Mouse (Mus musculus): ENCODE results near the gene Kdelr3. TPM values are rescaled to one million over a fixed set of nuclear protein-coding genes. Genes with fewer than 3 reads are reported as not detected.

Gene Kdelr3
- total RNA-seq, 2 experiments from 2014 or later: 1.0 to 1.3 TPM

DNA sequence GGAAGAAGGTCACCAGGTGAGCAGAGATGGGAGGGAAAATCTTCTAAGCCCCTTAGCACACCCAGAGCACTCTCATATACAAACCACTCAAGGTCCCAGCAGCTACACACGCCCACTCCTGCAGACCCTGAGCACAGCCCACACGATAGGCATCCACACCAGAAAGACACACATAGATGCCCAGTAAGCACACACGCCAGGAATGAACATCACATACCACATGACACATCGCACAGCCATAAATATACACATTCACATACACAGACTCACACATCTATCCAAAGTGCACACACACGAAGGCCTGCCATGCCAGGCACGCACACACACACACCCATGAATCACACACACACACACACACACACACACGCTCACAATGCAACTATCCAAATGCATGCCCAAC, 5.8 kb upstream of the Kdelr3 start:
- no peak for DNase-seq (ENCODE audit: low spot score in 2 of 2)

- DNase-seq (ENCODE audit: low spot score in 2 of 2): peak; percentile 93 to 94
Measured at GRCm38 (mm10) chr15:79511553-79512320, 4.5 kb upstream of the Kdelr3 start.

- no peak for DNase-seq (ENCODE audit: low spot score in 2 of 2)
Measured at GRCm38 (mm10) chr15:79513940-79514339, 2.3 kb upstream of the Kdelr3 start.

DNA sequence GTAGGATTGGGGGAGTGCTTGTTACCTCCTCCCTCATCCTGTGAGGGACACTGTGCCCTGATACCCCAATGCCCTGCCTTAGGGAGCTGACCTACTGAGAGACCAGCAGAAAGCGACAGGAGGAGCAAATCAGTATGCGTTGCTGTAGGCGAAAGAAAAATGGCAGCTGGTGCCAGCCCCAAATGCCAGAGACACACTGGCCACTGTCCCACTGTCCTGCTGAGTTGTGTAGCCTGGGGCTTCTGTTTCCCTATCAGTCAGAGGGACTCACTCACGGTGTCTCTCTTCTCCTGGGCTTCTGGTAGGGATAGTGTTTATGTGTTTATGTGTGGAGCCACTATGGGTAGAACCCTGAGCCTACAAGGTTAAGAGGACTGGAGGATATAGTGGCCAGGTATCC, 1.5 kb downstream of the Kdelr3 start:
- DNase-seq (ENCODE audit: low spot score in 2 of 2): no peak

- DNase-seq (ENCODE audit: low spot score in 2 of 2): no peak
Measured at GRCm38 (mm10) chr15:79518571-79518970, 2.4 kb downstream of the Kdelr3 start.

DNA sequence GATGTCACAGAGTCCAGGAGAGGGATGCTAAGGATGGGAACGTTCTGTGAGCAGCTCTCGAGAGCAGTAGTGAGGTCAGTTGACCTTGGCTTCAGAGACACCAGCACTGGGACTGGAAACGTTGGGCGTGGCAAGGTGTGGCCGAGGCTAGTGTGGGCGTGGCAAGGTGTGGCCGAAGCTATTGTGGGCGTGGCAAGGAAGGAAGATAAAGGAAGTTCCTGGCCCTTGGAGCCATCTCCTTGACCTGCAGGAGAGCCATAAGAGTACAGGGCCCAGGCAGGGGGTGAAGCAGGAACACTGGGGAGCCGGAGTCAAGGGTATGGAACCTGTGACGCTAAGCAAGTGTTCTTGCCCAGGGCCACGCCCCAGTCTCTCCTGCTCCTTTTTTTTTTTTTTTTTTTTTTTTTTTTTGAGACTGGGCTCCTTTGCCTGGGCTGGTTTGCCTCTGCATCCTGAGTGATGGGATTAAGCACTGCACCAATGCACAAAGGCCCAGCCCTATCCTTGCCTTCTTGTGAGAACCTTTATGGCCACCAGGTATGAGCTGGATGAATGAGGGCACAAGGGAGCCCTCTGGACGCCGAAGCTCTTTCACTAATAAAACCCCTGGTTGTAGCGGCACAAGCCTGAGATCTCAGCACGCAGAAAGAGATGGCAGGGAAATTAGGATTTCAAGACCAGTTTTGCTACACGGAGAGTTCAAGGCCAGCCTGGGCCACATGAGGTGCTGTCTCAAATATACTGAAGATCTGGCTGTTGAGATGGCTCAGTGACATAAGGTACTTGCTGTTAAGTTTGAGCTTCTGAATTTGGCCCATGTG, 3.4 kb downstream of the Kdelr3 start:
- no peak for DNase-seq (ENCODE audit: low spot score in 2 of 2)

- DNase-seq (ENCODE audit: low spot score in 2 of 2): no peak
Measured at GRCm38 (mm10) chr15:79525564-79525963, 9.4 kb downstream of the Kdelr3 start.

GRCm38 (mm10) chr15:79525979-79526768, 10.0 kb downstream of the Kdelr3 start:
- DNase-seq (ENCODE audit: low spot score in 2 of 2): no peak

DNA sequence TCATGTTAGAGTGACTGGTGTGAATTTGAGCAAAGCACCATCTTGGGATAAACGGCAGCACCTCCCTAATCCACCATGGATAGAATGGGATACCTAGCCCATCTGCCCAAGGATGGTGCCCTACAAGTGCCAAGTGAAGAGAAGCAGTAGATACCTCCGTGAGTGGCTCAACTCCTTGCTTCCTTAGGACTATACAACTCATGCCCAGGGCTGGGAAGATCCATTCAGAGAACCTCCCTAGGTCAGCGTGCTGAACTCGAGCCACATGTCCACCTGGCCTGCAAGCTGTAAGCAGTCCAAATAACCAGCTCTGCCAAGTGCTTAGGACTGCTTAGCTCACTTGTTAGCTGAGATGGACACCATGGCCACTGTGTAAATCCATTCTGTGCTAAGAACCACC, 11.0 kb downstream of the Kdelr3 start:
- no peak for DNase-seq (ENCODE audit: low spot score in 2 of 2)

- DNase-seq (ENCODE audit: low spot score in 2 of 2): no peak
Measured at GRCm38 (mm10) chr15:79527991-79528639, 11.9 kb downstream of the Kdelr3 start.

DNA sequence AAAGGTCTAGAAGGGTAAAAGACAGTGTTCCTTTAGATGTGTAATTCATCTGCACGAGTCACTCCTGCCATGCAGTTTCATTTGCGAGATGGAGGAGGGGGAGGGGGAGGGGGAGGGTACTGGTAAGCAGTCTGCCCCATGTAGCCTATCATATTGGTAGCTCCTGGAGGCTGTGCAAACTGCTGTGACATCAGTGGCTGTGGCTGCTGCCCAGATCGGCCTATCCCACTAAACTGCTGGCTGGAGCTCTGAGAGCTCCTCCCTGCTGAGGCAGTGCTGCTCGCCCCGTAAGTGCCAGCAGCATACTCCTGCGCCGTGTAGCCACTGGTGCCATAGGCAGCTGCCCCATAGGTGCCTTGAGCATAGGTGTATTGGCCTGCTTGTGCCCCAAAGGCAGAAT, 13.7 kb downstream of the Kdelr3 start:
- no peak for DNase-seq (ENCODE audit: low spot score in 2 of 2)

GRCm38 (mm10) chr15:79533796-79534195, 17.6 kb downstream of the Kdelr3 start:
- no peak for DNase-seq (ENCODE audit: low spot score in 2 of 2)

GRCm38 (mm10) chr15:79543968-79544367, 27.8 kb downstream of the Kdelr3 start:
- DNase-seq (ENCODE audit: low spot score in 2 of 2): no peak

DNA sequence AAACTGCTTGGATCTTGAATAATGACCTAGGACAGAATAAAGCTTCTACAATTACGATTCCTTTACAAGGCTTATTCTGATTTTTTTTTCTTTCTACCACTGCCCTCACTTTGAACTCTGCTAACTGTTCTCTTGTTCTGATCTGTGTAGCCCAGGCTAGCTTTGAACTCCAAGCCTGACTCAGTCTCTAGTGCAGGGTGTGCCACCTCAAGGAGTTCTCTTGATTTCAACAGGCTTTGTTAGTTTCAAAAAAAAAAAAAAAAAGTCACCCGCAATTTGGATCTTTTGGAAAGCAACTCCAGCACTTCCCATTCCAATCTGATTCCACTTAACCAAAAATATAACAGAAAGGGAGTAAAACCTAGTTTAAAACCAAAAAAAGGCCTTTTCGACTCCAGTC, 29.3 kb downstream of the Kdelr3 start:
- DNase-seq (ENCODE audit: low spot score in 2 of 2): no peak

DNA sequence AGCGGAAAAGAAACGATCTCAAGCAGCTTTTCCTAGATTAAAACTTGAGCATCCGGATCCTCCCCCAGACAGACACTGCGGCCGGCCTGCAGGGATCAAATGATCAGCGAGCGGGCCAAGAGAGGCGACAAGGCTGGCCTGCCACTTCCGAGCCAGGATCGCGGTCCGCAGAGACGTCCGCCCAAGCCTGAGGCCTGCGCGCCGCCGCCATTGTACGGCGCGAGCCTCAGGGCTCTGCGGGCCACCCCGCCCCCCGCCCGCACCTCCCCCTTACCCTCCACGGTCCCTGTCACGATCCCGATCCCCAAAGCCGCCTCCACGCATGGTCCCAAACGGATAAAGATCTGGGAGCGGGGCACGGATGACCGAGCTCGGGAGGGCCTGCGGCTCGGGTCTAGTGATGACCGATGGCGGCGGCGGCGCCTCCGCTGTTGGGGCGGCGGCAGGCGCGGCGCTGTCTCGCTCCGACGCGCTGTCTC, 29.7 kb downstream of the Kdelr3 start:
- DNase-seq (ENCODE audit: low spot score in 2 of 2): peak in 1 of 2 experiments; percentile 71

DNA sequence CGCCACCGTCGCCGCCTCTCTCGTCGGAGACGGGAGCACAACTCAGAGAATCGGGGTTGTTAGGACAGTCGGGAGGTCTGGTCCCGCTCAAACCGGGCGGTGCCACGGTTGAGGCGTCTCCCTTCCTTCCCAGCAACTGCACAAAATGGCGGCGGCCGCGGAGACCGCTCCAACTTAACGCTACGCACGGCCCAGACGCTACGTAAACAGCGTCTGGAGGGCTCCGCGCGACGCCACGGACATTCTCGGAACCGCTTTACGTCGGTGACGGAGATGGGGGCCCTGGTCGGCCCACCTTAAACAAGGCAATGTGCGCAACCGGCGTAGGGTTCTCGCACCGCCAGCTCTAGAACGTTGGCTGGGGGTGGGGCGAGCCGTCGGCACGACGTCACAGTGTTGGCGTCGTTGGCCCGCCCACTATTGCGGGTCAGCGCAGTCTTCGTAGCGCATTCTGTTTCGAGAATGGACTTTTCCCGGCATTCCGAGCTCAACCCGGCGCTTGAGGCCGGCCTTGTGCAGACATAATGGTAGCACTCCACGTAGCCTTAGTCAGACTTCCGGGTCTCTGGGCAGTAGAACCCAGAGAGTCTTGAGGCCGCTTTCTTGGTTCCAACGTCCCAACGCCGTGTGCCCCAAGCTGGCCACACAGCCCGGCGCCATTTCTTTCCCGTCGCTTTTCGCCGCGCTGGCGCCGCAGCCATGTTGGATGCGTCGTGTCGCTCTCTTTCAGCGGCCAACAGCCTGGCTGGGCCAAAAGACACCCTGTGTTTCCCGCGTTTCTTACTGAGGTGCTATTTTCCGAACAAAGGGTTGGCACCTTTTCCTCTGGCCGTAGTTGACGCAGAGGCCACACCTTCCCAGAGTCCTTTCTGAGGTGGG, 30.4 kb downstream of the Kdelr3 start, which contains the start of gene Ddx17:
Gene Ddx17 (minus strand): TSS at position 332 of the 879 bp plus-strand sequence.
- DNase-seq (ENCODE audit: low spot score in 2 of 2): peak; percentile 100

- no peak for DNase-seq (ENCODE audit: low spot score in 2 of 2)
Measured at GRCm38 (mm10) chr15:79547289-79547820, 31.1 kb downstream of the Kdelr3 start.

- DNase-seq (ENCODE audit: low spot score in 2 of 2): no peak
Measured at GRCm38 (mm10) chr15:79548226-79548625, 32.0 kb downstream of the Kdelr3 start.

GRCm38 (mm10) chr15:79552566-79552965, 36.4 kb downstream of the Kdelr3 start:
- DNase-seq (ENCODE audit: low spot score in 2 of 2): no peak

GRCm38 (mm10) chr15:79559649-79560048, 43.4 kb downstream of the Kdelr3 start:
- no peak for DNase-seq (ENCODE audit: low spot score in 2 of 2)
